Mouse (Mus musculus): Measurements from ENCODE around the gene Hspb8. TPM values are rescaled to one million over a fixed set of nuclear protein-coding genes. Genes with fewer than 3 reads are reported as not detected.

Gene Hspb8
- polyA plus RNA-seq, 1 experiment from 2014 or later, result 8.1 TPM

GRCm38 (mm10) chr5:116378872-116379271 lies 43.8 kb downstream of the Hspb8 start:
- TF ChIP-seq CTCF (IDR thresholded peaks at IDR 0.05; ENCODE audit: low read depth), result no peak

GRCm38 (mm10) chr5:116367923-116368322 lies 54.7 kb downstream of the Hspb8 start:
- Histone ChIP-seq H3K9ac (no peak overlapping the region), H3K36me3 (ENCODE audit: insufficient read depth) (no peaks in the 10 kb centered on the region), H3K4me1 (ENCODE audit: insufficient read depth) (no peaks in the 10 kb centered on the region), H3K27me3 (ENCODE audit: insufficient read depth, low read length) (no peaks in the 10 kb centered on the region), H3K4me3 (ENCODE audit: low read depth, low read length) (no peak overlapping the region), H3K4me2 (no peak overlapping the region), H3K27ac (ENCODE audit: low read depth) (no peak overlapping the region), H3K9me3 (ENCODE audit: low read depth, low read length) (no peaks in the 10 kb centered on the region)
- 76% methylated on average over 9 of the region's 9 CpGs for WGBS
- ATAC-seq (ENCODE audit: insufficient read depth), result no peak
- TF ChIP-seq CTCF (IDR thresholded peaks at IDR 0.05; ENCODE audit: low read depth), result no peak
- no peak for DNase-seq

More at GRCm38 (mm10) chr5:116378872-116379271, 43.8 kb downstream of the Hspb8 start:
- no peak overlapping the region for H3K9ac ChIP-seq
- no peak overlapping the region for H3K4me2 ChIP-seq
- H3K4me3 ChIP-seq (ENCODE audit: low read depth, low read length), result no peak overlapping the region
- DNase-seq, result no peak
- no peaks in the 10 kb centered on the region for H3K36me3 ChIP-seq (ENCODE audit: insufficient read depth)
- WGBS, result 68% methylated on average over 5 of the region's 5 CpGs
- H3K9me3 ChIP-seq (ENCODE audit: low read depth, low read length), result no peaks in the 10 kb centered on the region
- H3K27ac ChIP-seq (ENCODE audit: low read depth), result no peak overlapping the region
- ATAC-seq (ENCODE audit: insufficient read depth), result no peak
- no peaks in the 10 kb centered on the region for H3K27me3 ChIP-seq (ENCODE audit: insufficient read depth, low read length)
- H3K4me1 ChIP-seq (ENCODE audit: insufficient read depth), result no peaks in the 10 kb centered on the region

GRCm38 (mm10) chr5:116366889-116367682 lies 55.6 kb downstream of the Hspb8 start:
- no peak for TF ChIP-seq CTCF (IDR thresholded peaks at IDR 0.05; ENCODE audit: low read depth)
- Histone ChIP-seq H3K4me3 (ENCODE audit: low read depth, low read length) (no peak overlapping the region), H3K4me1 (ENCODE audit: insufficient read depth) (no peaks in the 10 kb centered on the region), H3K9ac (no peak overlapping the region), H3K27me3 (ENCODE audit: insufficient read depth, low read length) (no peaks in the 10 kb centered on the region), H3K27ac (ENCODE audit: low read depth) (no peak overlapping the region), H3K9me3 (ENCODE audit: low read depth, low read length) (no peaks in the 10 kb centered on the region), H3K36me3 (ENCODE audit: insufficient read depth) (no peaks in the 10 kb centered on the region), H3K4me2 (no peak overlapping the region)
- 78% methylated on average over 20 of the region's 20 CpGs for WGBS
- no peak for ATAC-seq (ENCODE audit: insufficient read depth)
- DNase-seq, result no peak

- no peaks in the 10 kb centered on the region for H3K27me3 ChIP-seq (ENCODE audit: insufficient read depth, low read length)
- H3K27ac ChIP-seq (ENCODE audit: low read depth), result no peak overlapping the region
- no peaks in the 10 kb centered on the region for H3K9me3 ChIP-seq (ENCODE audit: low read depth, low read length)
- TF ChIP-seq CTCF (IDR thresholded peaks at IDR 0.05; ENCODE audit: low read depth), result peak; percentile 39; the same call in 1 of the 2 replicates
- DNase-seq (no peak), ATAC-seq (ENCODE audit: insufficient read depth) (no peak)
- no peak overlapping the region for H3K4me3 ChIP-seq (ENCODE audit: low read depth, low read length)
- H3K4me2 ChIP-seq, result no peak overlapping the region
- H3K9ac ChIP-seq, result no peak overlapping the region
- no peaks in the 10 kb centered on the region for H3K36me3 ChIP-seq (ENCODE audit: insufficient read depth)
- H3K4me1 ChIP-seq (ENCODE audit: insufficient read depth), result no peaks in the 10 kb centered on the region
- WGBS, result 77% methylated on average over 6 of the region's 6 CpGs
Observed at GRCm38 (mm10) chr5:116361342-116361741, 61.3 kb downstream of the Hspb8 start.

GRCm38 (mm10) chr5:116360751-116361150 lies 61.9 kb downstream of the Hspb8 start:
- no peak for ATAC-seq (ENCODE audit: insufficient read depth)
- Histone ChIP-seq H3K4me3 (ENCODE audit: low read depth, low read length) (no peak overlapping the region), H3K4me2 (no peak overlapping the region), H3K27ac (ENCODE audit: low read depth) (no peak overlapping the region), H3K36me3 (ENCODE audit: insufficient read depth) (no peaks in the 10 kb centered on the region), H3K9me3 (ENCODE audit: low read depth, low read length) (no peaks in the 10 kb centered on the region), H3K9ac (no peak overlapping the region), H3K27me3 (ENCODE audit: insufficient read depth, low read length) (no peaks in the 10 kb centered on the region), H3K4me1 (ENCODE audit: insufficient read depth) (no peaks in the 10 kb centered on the region)
- no peak for TF ChIP-seq CTCF (IDR thresholded peaks at IDR 0.05; ENCODE audit: low read depth)
- WGBS, result 43% methylated on average over 4 of the region's 4 CpGs
- DNase-seq, result no peak

Other genes with a start within 250 kb of the Hspb8 start
- gene Ccdc60, start 133.9 kb downstream of the Hspb8 start, polyA plus RNA-seq (2014; fragmentation: Nextera tagmentation; extraction: Ambion mirVana), result 0.57 and 1.0 TPM in 2 replicates
- 0.18 and 0.39 TPM in 2 replicates for gene Srrm4, start 169.0 kb upstream of the Hspb8 start, polyA plus RNA-seq (2014; fragmentation: Nextera tagmentation; extraction: Ambion mirVana)